Mouse (Mus musculus) kidney, adult 9 months (tissue): ENCODE data around the gene Shtn1.

Experiments
- DNase-seq: peaks from one replicate; pipeline ENCODE4 v3.0.0; 2022

The Shtn1 gene

DNA sequence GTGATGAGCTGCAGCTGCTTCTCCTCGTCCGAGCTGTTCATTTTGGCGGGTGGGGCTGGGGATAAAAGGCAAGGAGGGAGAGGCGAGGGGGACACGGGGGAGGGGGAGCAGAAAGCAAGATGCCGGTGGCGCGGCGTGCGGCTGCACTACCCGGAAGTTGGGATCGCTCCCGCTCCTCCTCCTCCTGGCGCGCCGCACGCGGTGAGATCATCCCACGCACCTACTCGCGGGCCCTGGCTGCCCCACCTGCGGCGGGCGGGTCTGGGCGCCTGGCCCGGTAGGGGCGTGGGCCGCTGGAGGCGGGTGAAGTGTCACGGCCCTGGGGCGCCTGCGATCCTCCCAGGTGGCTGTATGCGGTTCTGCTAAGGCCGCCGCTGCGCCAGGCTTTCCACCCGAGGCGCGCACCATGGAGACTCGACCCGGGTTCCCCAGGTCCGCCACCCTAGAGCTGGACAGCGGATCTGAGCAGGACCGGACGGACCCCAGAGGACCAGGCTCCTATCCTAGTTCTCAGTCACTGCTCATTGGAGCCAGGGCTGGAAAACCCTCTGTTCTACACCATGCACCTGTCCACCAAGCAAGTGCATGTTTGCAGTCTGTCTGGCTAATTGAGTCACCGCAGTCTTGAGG, at the start of gene Shtn1:
Shtn1 (minus strand) TSS at position 629 of the 630 bp plus-strand sequence.
- DNase-seq = peak; percentile 56

DNA sequence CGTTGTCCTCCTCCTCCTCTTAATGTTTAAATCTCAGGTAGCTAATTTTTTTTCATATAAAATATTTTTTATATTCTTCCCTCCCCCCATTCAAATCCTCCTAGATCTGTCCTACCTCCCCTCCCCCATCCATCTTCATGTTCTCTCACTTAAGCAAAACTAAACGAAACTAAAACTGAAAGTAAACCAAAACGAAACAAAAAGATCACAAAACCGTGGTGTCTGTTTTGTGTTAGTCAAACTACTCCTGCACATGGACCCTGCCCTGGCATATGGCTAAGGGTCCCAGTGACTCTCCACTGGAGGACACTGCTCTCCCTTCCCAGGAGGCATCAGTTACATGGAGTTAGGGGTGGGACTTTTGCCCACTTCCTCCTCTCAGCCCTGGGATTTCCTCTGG, 38.3 kb upstream of the Shtn1 start:
- no peak for DNase-seq

GRCm38 (mm10) chr19:59109937-59110336, 34.0 kb upstream of the Shtn1 start:
- DNase-seq = no peak

- peak; percentile 17 for DNase-seq
These were observed 22.4 kb upstream of the Shtn1 start for GRCm38 (mm10) chr19:59098315-59098714.

GRCm38 (mm10) chr19:59092295-59092694, 16.4 kb upstream of the Shtn1 start:
- no peak for DNase-seq

DNA sequence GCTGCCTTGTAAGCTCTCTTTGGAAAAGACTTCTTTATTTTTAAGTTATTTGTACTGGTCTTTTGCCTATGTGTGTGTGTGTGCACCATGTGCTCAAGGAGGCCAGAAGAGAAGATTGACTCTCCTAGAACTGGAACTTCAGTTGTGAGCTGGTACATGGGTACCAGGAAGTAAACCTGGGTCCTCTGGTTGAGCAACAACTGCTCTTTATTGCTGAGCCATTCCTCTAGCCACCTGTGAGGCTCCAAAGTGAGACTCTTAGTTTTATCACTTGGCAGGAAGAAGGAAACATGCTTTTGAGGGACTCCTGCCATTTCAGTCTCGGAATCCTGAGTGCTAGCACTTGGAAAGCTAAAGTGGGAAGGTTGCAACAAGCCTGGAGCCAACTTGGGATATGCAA, 14.4 kb upstream of the Shtn1 start:
- no peak for DNase-seq

DNA sequence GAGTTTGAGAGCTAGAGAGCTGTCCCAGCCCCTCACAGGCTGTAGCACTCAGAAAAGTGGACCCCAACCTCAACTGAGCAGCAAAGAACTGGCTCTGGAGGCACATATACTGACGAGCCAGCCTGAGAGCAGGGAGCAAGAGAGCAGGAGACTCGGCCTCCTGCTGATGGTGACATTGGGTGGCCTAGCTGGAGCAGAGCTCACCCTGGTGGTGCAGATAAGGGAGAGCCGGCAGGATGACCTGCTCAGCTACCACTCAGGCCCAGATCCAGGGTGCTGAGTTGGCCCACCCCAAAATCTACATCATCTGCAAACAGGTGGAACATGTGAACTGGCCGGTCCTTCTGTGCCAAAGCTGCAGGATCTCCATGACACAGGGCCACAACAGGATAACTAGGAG, 8.4 kb upstream of the Shtn1 start:
- no peak for DNase-seq

GRCm38 (mm10) chr19:59076131-59076530, 231 bp upstream of the Shtn1 start:
- DNase-seq = peak; percentile 6

DNA sequence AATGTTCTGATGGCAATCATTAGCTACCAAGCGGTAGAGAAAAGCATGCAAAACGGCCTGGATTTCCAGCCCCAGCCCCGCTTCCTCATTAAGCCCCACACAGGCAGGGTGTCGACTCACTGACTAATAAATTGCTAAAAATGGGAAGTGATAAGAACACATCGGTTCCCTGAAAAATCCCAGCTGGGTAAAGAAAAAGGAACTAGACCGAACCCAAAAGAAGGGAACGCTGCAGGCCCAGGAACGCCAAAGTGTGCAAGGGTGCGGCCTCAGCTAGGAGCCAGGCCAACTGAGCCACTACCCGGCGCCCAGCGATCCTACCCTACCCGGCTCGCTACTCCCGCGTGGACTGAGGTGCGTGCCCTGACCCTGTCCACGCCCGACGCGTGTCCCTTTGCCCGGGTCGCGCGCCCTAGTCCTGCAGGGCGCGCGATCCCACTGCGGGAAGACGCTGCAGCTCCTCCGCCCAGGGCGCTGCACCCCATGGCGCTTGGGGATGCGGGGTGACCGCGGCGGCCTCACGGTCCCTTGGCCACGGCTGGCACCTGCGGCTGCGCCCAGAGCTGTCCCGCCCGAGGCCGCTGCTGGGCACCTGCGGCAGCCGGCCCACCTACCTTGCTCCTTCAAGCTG, 944 bp downstream of the Shtn1 start:
- DNase-seq = peak; percentile 25

- no peak for DNase-seq
These were observed 1.5 kb downstream of the Shtn1 start for GRCm38 (mm10) chr19:59074381-59074780.

GRCm38 (mm10) chr19:59073006-59073405, 2.9 kb downstream of the Shtn1 start:
- no peak for DNase-seq

- DNase-seq = no peak
These were observed 3.9 kb downstream of the Shtn1 start for GRCm38 (mm10) chr19:59071979-59072378.

DNA sequence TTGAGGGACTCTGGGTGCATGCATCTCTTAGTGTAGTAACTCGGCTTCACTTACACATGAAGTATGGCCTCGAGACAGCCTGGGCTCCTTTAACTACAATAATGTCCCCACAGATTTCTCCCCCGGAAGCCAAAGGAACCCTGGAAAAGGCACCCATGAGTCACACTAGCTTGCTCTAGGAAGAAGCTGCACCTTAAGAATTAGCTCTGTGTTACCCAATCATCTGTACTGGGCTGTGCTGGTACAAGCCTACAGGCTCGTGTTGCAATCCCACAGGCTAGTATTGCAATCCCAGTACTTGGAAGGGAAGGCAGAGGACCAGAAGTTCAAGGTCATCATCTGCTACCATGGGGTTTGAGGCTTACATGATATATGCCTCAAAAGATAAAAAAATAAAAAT, 4.5 kb downstream of the Shtn1 start:
- DNase-seq = no peak

GRCm38 (mm10) chr19:59067652-59068051, 8.2 kb downstream of the Shtn1 start:
- no peak for DNase-seq

DNA sequence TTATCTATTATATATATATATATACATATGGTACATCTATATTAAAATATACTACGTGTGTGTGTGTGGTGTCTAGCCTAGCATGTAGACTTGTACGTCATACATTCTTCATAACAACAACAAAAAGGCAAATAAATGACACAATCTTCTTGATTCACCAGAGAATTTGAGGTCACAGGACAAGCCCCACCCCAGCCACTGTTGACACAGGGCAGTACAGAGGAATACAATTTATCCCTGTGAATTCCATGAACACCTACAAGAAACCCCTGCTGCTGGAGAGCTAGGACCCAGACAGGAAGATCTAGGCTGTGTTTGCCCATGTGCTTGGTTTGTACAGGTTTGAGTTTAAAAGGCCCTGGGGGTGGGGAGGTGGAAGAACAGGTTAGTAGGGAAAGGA, 9.2 kb downstream of the Shtn1 start:
- DNase-seq = no peak

DNA sequence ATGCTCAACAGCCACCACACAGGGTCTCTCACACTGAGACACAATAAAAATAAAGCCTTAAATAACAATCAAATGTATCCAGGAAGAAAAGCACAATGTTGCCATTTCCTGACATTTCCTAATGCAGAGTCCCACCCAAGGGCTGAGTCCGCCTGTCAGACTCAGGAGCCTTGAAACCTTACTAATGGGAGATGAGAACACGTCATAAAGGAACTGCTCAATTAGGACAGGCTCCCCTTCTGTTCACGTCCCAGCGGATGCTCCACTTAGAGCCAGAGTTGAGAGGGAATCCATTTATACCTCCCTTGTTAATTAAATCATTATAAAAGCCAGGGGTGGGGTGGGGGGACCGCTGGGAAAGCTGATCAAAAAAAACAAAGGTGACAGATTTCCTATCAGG, 9.8 kb downstream of the Shtn1 start:
- DNase-seq = no peak

- DNase-seq = no peak
These were observed 11.3 kb downstream of the Shtn1 start for GRCm38 (mm10) chr19:59064616-59065015.

- no peak for DNase-seq
These were observed 12.3 kb downstream of the Shtn1 start for GRCm38 (mm10) chr19:59063568-59063967.

- no peak for DNase-seq
These were observed 17.8 kb downstream of the Shtn1 start for GRCm38 (mm10) chr19:59058105-59058504.

DNA sequence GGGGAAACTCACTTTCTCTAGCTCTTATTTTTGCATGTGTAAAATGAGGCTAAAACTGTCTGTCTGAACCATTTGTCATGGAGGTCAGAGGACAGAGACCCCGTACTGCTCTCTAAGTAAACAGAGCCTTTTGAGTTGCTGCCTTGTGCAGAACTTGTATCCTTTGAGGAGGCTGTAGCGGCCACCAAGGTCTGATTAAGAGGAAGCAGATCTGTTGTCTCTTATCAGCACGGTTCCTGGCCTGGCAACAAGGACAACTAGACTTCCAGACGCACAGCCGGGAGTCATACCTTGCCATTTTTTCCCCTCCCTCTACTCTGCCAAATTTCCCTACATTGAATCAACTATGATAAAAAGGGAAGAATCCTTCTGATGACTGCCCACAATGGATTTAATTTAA, 18.5 kb downstream of the Shtn1 start:
- DNase-seq = no peak

GRCm38 (mm10) chr19:59054632-59054951, 21.3 kb downstream of the Shtn1 start:
- DNase-seq = no peak

- DNase-seq = no peak
These were observed 21.8 kb downstream of the Shtn1 start for GRCm38 (mm10) chr19:59053931-59054631.

GRCm38 (mm10) chr19:59052783-59053490, 23.0 kb downstream of the Shtn1 start:
- no peak for DNase-seq

DNA sequence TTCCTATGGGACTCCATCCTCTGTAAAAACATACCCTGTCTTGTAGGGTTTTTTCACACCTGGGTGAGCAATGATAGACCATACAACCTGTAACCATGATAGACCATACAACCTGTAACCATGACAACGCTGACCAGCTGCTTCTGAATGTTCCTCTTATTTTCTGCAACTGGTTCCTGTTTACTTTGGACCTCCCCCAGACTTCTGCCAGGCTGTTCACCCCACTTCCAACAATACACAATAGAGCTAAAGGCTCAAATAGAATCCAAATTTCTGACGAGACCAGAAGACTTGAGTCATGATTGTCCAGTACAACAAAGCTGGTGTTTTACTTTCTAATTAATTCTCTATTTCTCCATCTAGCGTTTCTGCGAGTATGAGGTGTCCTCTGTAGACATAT, 23.8 kb downstream of the Shtn1 start:
- no peak for DNase-seq
